Mouse (Mus musculus): ENCODE measurements around the gene Ahdc1.

GRCm38 (mm10) chr4:133002896-133003295 is 8.2 kb upstream of the Ahdc1 start:
- TF ChIP-seq CTCF (IDR thresholded peaks at IDR 0.05; ENCODE audit: control insufficient read depth, insufficient read depth, low read length) (no peak), POLR2A (IDR thresholded peaks at IDR 0.05; ENCODE audit: borderline replicate concordance, control insufficient read depth, low read depth, low read length) (no peak)
